Mouse (Mus musculus): Measurements from ENCODE around the gene Gm13271. TPM values are rescaled to one million over a fixed set of nuclear protein-coding genes. Genes with fewer than 3 reads are reported as not detected.
A peak's percentile ranks its signal among the peaks of the same experiment; 100 is the strongest.
"Not testable (repeated sequence)": the region's sequence is repeated elsewhere in the genome, so short reads cannot be mapped to it uniquely, and the experiment has no call there.

Gene Gm13271
- polyA plus RNA-seq (2015; fragmentation: Nextera tagmentation; extraction: Ambion mirVana), result 0.29 TPM in 1 of 2 replicates, not detected in the other

DNA sequence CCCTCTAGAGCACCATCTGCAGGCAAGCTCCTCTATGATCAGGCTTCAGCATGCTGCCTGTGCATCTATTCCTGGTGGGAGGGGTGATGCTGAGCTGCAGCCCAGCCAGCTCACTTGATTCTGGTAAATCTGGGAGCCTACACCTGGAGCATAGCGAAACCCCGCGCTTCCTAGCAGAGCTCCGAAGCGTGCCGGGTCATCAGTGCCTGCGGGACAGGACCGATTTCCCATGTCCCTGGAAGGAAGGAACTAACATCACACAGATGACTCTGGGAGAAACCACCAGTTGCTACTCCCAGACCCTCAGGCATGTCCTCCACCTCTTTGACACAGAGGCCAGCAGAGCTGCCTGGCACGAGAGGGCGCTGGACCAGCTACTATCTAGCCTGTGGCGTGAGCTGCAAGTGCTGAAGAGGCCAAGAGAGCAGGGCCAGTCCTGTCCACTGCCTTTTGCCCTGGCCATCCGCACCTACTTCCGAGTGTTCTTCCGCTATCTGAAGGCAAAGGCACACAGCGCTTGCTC lies at the start of gene Gm13271:
Gm13271 (plus strand) TSS at position 51 of the 523 bp plus-strand sequence.
- not testable (repeated sequence) for H3K4me3 ChIP-seq (replicated peaks; ENCODE audit: low read depth, low read length); DNase-seq (ENCODE audit: low spot score); H3K27ac ChIP-seq; H3K4me2 ChIP-seq (ENCODE audit: low read length); H3K27me3 ChIP-seq (ENCODE audit: insufficient read depth, low read length); H3K4me1 ChIP-seq (replicated peaks; ENCODE audit: insufficient read depth, low read length); ATAC-seq (replicated peaks; ENCODE audit: low FRiP score, low read depth); H3K9ac ChIP-seq (ENCODE audit: low read depth, low read length); H3K36me3 ChIP-seq (ENCODE audit: insufficient read depth, low read length); H3K9me3 ChIP-seq (replicated peaks; ENCODE audit: low read length)
- 0 out of 2 replicates have a peak, but pooled peaks have one; percentile 26 for TF ChIP-seq CTCF (IDR thresholded peaks at IDR 0.05; ENCODE audit: low read depth)
- 81% methylated on average over 15 of the region's 15 CpGs for WGBS

DNA sequence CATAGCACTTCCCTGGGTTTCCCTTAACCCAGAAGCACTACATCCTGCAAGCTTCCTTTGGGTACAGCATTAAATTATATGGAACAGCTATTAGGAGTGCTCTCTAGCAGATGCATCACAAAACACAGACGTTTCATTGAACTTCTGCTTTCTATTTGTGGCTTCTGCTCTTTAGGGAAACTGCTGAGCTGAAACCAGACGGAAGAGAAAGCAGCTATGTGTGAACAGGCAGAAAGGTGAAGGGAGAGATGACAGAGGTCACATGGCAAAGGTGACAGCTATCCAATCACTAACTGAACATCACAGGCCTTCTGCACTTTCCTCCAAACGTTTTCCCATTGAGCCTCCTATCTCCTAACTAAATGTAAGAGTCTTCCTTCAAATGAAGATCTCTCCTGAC lies 48.7 kb upstream of the Gm13271 start:
- no peak overlapping the region for H3K4me2 ChIP-seq (ENCODE audit: low read length)
- no peak overlapping the region for H3K4me3 ChIP-seq (replicated peaks; ENCODE audit: low read depth, low read length)
- TF ChIP-seq CTCF (IDR thresholded peaks at IDR 0.05; ENCODE audit: low read depth), result no peak
- DNase-seq (ENCODE audit: low spot score), result no peak
- H3K9ac ChIP-seq (ENCODE audit: low read depth, low read length), result no peak overlapping the region
- H3K36me3 ChIP-seq (ENCODE audit: insufficient read depth, low read length), result no peaks in the 10 kb centered on the region
- no peaks in the 10 kb centered on the region for H3K4me1 ChIP-seq (replicated peaks; ENCODE audit: insufficient read depth, low read length)
- H3K27me3 ChIP-seq (ENCODE audit: insufficient read depth, low read length), result no peaks in the 10 kb centered on the region
- no peak overlapping the region for H3K27ac ChIP-seq
- no peak for ATAC-seq (replicated peaks; ENCODE audit: low FRiP score, low read depth)
- 29% methylated on average over 3 of the region's 3 CpGs for WGBS
- H3K9me3 ChIP-seq (replicated peaks; ENCODE audit: low read length), result no peaks in the 10 kb centered on the region

DNA sequence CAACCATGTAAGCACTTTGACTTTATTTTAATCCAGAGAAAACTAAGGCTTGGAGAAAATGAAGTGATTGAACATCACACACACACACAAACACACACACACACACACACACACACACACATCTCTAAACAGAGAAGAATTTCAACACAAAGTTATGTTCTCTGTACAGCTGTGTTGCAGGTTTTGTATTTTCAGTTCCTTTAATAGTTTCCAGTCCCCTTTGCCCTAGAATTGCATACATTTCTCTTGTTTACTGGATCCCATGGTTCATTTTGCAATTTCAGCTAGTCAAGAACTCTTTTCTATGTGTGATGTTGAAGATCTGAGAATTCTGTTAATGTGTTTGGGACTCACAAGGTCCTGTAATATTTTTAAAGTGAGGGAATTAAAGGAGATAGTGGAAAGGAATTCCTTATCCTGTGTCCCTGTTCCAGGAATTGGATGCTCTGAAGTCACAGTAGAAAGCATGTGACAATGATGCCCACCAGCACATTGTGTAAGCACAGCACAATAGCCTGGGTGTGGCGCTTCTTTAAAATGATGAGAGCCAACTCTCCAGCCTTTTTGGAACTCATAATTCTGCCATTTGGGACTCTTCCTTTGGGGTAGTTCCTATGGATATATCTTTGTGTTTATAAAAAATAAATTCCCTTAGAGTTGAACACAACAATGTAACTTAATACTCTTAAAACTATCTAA lies 47.4 kb upstream of the Gm13271 start:
- H3K27ac ChIP-seq, result no peak overlapping the region
- H3K36me3 ChIP-seq (ENCODE audit: insufficient read depth, low read length), result no peaks in the 10 kb centered on the region
- H3K4me3 ChIP-seq (replicated peaks; ENCODE audit: low read depth, low read length), result no peak overlapping the region
- TF ChIP-seq CTCF (IDR thresholded peaks at IDR 0.05; ENCODE audit: low read depth), result no peak
- no peak overlapping the region for H3K4me2 ChIP-seq (ENCODE audit: low read length)
- no peaks in the 10 kb centered on the region for H3K9me3 ChIP-seq (replicated peaks; ENCODE audit: low read length)
- H3K27me3 ChIP-seq (ENCODE audit: insufficient read depth, low read length), result no peaks in the 10 kb centered on the region
- WGBS, result 97% methylated on average over 1 of the region's 1 CpGs
- H3K4me1 ChIP-seq (replicated peaks; ENCODE audit: insufficient read depth, low read length), result no peaks in the 10 kb centered on the region
- DNase-seq (ENCODE audit: low spot score) (no peak), ATAC-seq (replicated peaks; ENCODE audit: low FRiP score, low read depth) (no peak)
- no peak overlapping the region for H3K9ac ChIP-seq (ENCODE audit: low read depth, low read length)

DNA sequence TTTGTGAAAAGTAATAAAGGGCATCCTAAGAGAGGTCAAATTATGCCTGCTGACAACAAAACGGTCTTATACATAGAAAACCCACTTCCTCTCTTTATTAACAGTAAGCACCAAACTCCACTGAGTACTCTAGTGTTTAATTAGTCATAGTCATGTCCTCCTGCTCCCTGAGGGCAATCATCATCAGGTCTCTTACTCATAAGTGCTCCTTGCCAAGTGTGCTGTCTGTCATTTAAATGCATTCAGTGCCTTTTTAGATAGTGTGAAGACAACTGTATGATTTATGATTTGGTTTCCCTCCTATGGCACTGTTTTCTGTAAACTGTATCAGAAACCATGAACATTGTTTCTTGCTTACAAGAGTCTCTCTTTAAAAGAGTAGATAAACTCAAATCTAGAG lies 40.4 kb upstream of the Gm13271 start:
- Histone ChIP-seq H3K9me3 (replicated peaks; ENCODE audit: low read length) (no peaks in the 10 kb centered on the region), H3K4me3 (replicated peaks; ENCODE audit: low read depth, low read length) (no peak overlapping the region), H3K27me3 (ENCODE audit: insufficient read depth, low read length) (no peaks in the 10 kb centered on the region), H3K36me3 (ENCODE audit: insufficient read depth, low read length) (peaks cover 4% of the 10 kb centered on the region; the same call in 1 of the 2 replicates), H3K4me1 (replicated peaks; ENCODE audit: insufficient read depth, low read length) (no peaks in the 10 kb centered on the region), H3K9ac (ENCODE audit: low read depth, low read length) (no peak overlapping the region), H3K4me2 (ENCODE audit: low read length) (no peak overlapping the region), H3K27ac (no peak overlapping the region)
- WGBS, result 83% methylated on average over 1 of the region's 1 CpGs
- ATAC-seq (replicated peaks; ENCODE audit: low FRiP score, low read depth) (no peak), DNase-seq (ENCODE audit: low spot score) (no peak)
- no peak for TF ChIP-seq CTCF (IDR thresholded peaks at IDR 0.05; ENCODE audit: low read depth)

DNA sequence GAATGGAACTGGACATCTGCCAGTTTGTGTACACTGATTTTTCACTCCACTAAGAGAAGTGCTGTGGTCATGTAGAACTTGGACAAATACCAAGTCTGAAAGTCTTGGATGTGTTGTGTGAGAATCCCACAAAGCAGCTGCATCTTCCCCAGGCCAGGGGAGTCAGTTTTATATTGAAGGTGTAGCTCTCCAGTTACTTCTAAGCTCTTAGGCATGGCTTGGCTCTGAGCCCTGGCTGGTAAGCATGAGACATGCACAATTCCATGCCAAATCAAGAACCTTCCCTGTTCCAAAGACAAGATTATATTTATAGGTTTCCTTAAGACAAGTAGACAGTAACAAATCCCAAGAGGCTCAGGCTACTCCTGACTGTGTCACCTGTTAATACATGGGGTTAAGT lies 39.6 kb upstream of the Gm13271 start:
- Histone ChIP-seq H3K4me1 (replicated peaks; ENCODE audit: insufficient read depth, low read length) (peaks cover 1% of the 10 kb centered on the region; the same call in 1 of the 2 replicates), H3K4me3 (replicated peaks; ENCODE audit: low read depth, low read length) (no peak overlapping the region), H3K27me3 (ENCODE audit: insufficient read depth, low read length) (no peaks in the 10 kb centered on the region), H3K4me2 (ENCODE audit: low read length) (no peak overlapping the region), H3K9me3 (replicated peaks; ENCODE audit: low read length) (no peaks in the 10 kb centered on the region), H3K27ac (no peak overlapping the region), H3K9ac (ENCODE audit: low read depth, low read length) (no peak overlapping the region), H3K36me3 (ENCODE audit: insufficient read depth, low read length) (peaks cover 4% of the 10 kb centered on the region; the same call in 1 of the 2 replicates)
- no peak for TF ChIP-seq CTCF (IDR thresholded peaks at IDR 0.05; ENCODE audit: low read depth)
- DNase-seq (ENCODE audit: low spot score) (no peak), ATAC-seq (replicated peaks; ENCODE audit: low FRiP score, low read depth) (no peak)

DNA sequence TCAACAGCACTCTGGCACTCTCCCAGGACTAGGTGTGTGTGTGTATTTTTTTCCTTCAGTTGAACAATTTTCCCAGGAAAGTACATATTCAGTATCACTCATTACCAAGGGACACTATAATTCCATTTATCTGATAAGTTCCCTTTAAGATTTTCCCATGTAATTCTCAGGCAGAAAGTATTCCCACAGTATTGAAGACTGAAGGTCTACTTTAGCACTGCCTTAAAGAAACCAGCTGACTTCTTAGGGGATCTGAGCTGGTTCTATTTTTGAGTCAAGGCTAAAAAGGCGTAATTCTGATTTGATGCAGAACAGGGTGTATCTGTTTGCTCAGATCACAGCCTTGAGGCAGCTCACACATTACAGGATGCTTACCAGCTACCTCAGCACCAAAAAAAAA lies 36.0 kb upstream of the Gm13271 start:
- H3K9ac ChIP-seq (ENCODE audit: low read depth, low read length), result no peak overlapping the region; the same call in 1 of the 2 replicates
- no peaks in the 10 kb centered on the region for H3K9me3 ChIP-seq (replicated peaks; ENCODE audit: low read length)
- H3K27ac ChIP-seq, result no peak overlapping the region
- peaks cover 7% of the 10 kb centered on the region; the same call in 1 of the 2 replicates for H3K36me3 ChIP-seq (ENCODE audit: insufficient read depth, low read length)
- H3K4me3 ChIP-seq (replicated peaks; ENCODE audit: low read depth, low read length), result peak overlapping the region; percentile 24
- H3K4me1 ChIP-seq (replicated peaks; ENCODE audit: insufficient read depth, low read length), result peaks cover 7% of the 10 kb centered on the region; the same call in 1 of the 2 replicates
- no peaks in the 10 kb centered on the region for H3K27me3 ChIP-seq (ENCODE audit: insufficient read depth, low read length)
- peak overlapping the region; percentile 62 for H3K4me2 ChIP-seq (ENCODE audit: low read length)
- ATAC-seq (replicated peaks; ENCODE audit: low FRiP score, low read depth), result no peak
- no peak for DNase-seq (ENCODE audit: low spot score)
- 44% methylated on average over 1 of the region's 1 CpGs for WGBS
- TF ChIP-seq CTCF (IDR thresholded peaks at IDR 0.05; ENCODE audit: low read depth), result no peak

Measured in kidney, postnatal 0 days (tissue).